Mouse (Mus musculus): ENCODE data around the gene Gm3376. TPM values are rescaled to one million over a fixed set of nuclear protein-coding genes. Genes with fewer than 3 reads are reported as not detected.

The Gm3376 gene
- polyA plus RNA-seq (2017; shearing (Covaris generic)): not detected

DNA sequence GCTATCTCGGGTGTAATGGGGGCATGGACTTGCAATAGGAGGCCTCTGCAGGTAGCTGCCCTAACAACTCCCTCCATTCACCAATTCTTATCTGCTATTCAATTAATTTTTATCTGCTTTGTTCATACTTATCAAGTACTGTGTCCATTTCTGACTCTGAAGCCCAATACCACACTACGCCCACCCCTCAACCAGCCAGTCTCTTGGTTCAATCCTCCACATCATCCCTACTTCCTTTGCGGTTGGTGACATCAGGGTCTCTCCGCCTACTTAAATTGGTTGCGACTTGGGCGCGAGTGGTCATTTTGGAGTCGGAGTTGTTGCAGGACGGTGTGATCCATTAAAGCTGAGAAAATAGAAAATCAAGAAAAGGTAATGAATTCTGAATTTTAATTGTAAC lies at the start of gene Gm3376:
Gene Gm3376, plus strand, starts transcription at position 301 of the 400 bp plus-strand sequence.

